Mouse (Mus musculus) C2C12 (cell line): ENCODE measurements around the gene Thap12. TPM values are rescaled to one million over a fixed set of nuclear protein-coding genes. Genes with fewer than 3 reads are reported as not detected.

ENCODE experiments used
- H3K27me3 ChIP-seq: one replicate; pipeline ENCODE4 v1.6.1; 2011; ENCODE audit not compliant: control insufficient read depth, insufficient read depth, insufficient read length
- H3K36me3 ChIP-seq: one replicate; pipeline ENCODE4 v1.6.1; 2011; ENCODE audit not compliant: control insufficient read depth, insufficient read depth
- H3K4me3 ChIP-seq: one replicate; pipeline ENCODE4 v1.5.1; 2011; ENCODE audit warnings: mild to moderate bottlenecking, control low read depth; ENCODE audit not compliant: poor library complexity, insufficient read depth, severe bottlenecking
- H3K79me2 ChIP-seq: one replicate; pipeline ENCODE4 v1.6.1; 2011; ENCODE audit not compliant: control insufficient read depth, insufficient read depth
- H3K79me3 ChIP-seq: one replicate; pipeline ENCODE4 v1.6.1; 2011; ENCODE audit warnings: low read depth, control low read depth
- H3ac ChIP-seq: one replicate; pipeline ENCODE3; 2011; ENCODE audit warnings: low read depth; ENCODE audit not compliant: control insufficient read depth, insufficient read length
- CEBPB ChIP-seq: IDR thresholded peaks from one replicate; pipeline ENCODE4 v1.6.1; 2011; ENCODE audit warnings: low read depth, mild to moderate bottlenecking, control low read depth, moderate library complexity
- CTCF ChIP-seq: IDR thresholded peaks from one replicate; pipeline ENCODE4 v1.5.1; 2011; ENCODE audit not compliant: control insufficient read depth, insufficient read depth, insufficient read length
- FOSL1 ChIP-seq: IDR thresholded peaks from one replicate; pipeline ENCODE4 v1.8.0; 2011; ENCODE audit warnings: mild to moderate bottlenecking, low read length; ENCODE audit not compliant: poor library complexity, insufficient read depth, severe bottlenecking
- MAX ChIP-seq: IDR thresholded peaks from one replicate; pipeline ENCODE4 v1.6.1; 2011; ENCODE audit warnings: mild to moderate bottlenecking, control low read depth
- MYOD1 ChIP-seq: IDR thresholded peaks from one replicate; pipeline ENCODE4 v1.6.1; 2011; ENCODE audit warnings: low read depth; ENCODE audit not compliant: control insufficient read depth, insufficient read length
- MYOG ChIP-seq: IDR thresholded peaks from one replicate; pipeline ENCODE4 v1.6.1; 2011; ENCODE audit not compliant: control insufficient read depth, insufficient read length; ENCODE audit errors: extremely low read depth
- USF1 ChIP-seq: IDR thresholded peaks from one replicate; pipeline ENCODE4 v1.6.1; 2011; ENCODE audit warnings: low read depth, mild to moderate bottlenecking, control low read depth, moderate library complexity
- long read RNA-seq, 2 experiments: library from polyadenylated mRNA; unstranded; transcript quantifications; one replicate each; pipeline ENCODE4 v2.0.0; 2019 to 2020
- polyA plus RNA-seq: library from polyadenylated mRNA; unstranded; fragments of >200 nt; fragmentation: generic; extraction: Trizol; gene quantifications from one replicate; pipeline ENCODE4 v1.2.1, GENCODE M21; 2012; ENCODE audit warnings: missing spikeins

Thap12 gene
- 22.3 TPM for polyA plus RNA-seq
- long read RNA-seq, experiment 1, partial matches to known transcripts = 1 of 8 reads
- long read RNA-seq, experiment 1, other reads (novel, unspliced or antisense) = 4 of 8 reads
- long read RNA-seq, experiment 2, transcript Thap12-201 (5 exons, 3,723 nt) = major isoform, 12 of 25 reads
- long read RNA-seq, experiment 2, partial matches to known transcripts = 2 of 25 reads
- long read RNA-seq, experiment 2, other reads (novel, unspliced or antisense) = 10 of 25 reads

DNA sequence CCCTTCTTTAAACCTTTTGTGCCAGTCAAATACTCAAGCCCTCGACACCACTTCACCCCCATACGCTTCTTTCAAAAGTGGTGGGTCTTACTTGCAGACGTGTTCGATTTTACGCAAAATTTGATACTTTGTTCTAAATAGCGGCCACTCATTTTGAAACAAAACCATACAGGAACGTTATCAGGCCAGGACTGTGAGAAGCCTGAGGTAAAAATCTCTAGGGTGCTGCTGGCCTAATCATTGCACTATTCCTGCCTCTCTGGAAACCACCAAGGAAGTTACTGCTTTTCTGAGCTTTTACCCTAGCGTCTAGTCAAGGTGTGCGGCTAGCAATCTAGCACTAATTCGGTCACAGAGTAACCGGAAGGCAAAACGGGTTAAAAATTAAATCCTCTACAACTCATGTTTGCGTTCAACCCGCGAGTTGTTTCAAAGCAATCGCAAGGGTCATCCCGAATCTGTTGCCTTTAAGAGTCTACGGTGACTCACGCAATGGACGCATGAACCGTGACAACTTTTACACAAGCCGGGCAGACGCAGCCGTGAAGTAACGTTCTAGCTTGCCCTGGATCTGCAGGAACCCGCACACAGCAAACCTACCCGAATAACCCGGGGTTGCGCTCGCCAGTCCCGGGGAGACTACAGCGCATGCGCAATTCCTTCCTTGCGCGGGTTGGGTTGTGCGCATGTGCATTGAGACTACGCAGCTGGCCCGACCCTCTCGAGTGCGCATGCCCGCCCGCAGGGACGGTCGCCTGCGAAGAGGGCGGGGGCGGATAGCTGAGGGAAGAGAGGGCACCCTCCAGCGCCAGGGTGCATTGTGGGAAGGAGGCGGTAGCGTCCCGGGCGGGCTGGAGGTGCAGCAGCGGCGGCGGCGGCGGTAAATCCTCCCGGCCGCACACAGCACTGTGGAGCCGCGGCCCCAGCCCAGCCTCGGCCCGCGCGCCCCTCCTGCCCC lies at the start of gene Thap12:
Gene Thap12 (plus strand): TSS at position 821 of the 958 bp plus-strand sequence.
- H3ac ChIP-seq = peak within 1 kb of the TSS; percentile 95
- H3K79me2 ChIP-seq = peaks cover 44% of the 10 kb centered on the region
- no peak for TF ChIP-seq MYOG
- peak; percentile 89 for TF ChIP-seq CTCF
- peaks cover 3% of the 10 kb centered on the region for H3K36me3 ChIP-seq
- H3K4me3 ChIP-seq = peak within 1 kb of the TSS; percentile 69
- peaks cover 41% of the 10 kb centered on the region for H3K79me3 ChIP-seq
- H3K27me3 ChIP-seq = no peaks in the 10 kb centered on the region

DNA sequence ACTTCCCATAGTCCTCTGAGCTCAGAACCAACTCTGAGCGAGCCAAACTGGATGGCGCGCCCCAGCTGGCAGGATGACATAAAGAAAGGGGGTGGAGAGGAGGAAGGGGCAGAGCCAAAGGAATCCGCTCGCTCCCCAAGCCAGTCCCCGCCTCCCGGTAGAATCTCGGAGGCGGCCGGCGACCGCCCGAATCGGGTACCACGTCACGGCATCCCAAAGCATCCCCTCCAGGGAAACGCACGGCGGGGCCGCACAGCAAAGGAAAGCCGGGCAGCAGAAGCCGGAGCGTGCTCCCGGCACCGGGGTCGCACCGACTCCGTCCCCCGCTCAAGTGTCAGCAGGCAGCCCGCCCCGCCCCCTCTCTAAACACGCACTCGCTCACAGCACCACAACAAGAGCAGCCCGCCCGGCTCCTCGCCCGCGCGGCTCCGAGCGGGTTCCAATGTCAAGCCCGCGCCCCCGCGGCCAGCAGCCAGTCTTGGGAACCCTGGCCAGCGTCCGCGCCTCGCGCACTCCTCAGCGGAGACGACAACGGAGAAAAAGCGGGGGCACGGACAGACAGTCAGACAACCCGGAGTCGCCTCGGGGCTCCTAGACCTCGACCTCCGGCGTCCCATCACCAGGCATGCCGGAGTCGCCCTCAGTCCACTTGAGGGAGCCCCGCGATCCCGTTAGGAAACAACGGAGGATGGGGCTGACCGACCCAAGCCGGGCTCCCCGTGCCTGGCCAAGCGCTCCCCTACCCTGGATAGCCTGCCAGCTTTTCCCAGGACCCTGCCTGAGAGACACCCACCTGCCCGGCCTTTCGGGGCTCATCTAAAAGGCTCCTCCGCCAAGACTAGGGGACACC lies 47.0 kb upstream of the Thap12 start:
- Histone ChIP-seq H3K79me2 (peaks cover 61% of the 10 kb centered on the region), H3K36me3 (peaks cover 14% of the 10 kb centered on the region), H3K79me3 (peaks cover 42% of the 10 kb centered on the region), H3K4me3 (peak overlapping the region; percentile 92), H3ac (peak overlapping the region; percentile 89), H3K27me3 (no peaks in the 10 kb centered on the region)
- TF ChIP-seq CEBPB = no peak
- no peak for TF ChIP-seq MAX
- TF ChIP-seq FOSL1 = no peak
- no peak for TF ChIP-seq USF1
- no peak for TF ChIP-seq CTCF
- TF ChIP-seq MYOD1 = no peak
- no peak for TF ChIP-seq MYOG

DNA sequence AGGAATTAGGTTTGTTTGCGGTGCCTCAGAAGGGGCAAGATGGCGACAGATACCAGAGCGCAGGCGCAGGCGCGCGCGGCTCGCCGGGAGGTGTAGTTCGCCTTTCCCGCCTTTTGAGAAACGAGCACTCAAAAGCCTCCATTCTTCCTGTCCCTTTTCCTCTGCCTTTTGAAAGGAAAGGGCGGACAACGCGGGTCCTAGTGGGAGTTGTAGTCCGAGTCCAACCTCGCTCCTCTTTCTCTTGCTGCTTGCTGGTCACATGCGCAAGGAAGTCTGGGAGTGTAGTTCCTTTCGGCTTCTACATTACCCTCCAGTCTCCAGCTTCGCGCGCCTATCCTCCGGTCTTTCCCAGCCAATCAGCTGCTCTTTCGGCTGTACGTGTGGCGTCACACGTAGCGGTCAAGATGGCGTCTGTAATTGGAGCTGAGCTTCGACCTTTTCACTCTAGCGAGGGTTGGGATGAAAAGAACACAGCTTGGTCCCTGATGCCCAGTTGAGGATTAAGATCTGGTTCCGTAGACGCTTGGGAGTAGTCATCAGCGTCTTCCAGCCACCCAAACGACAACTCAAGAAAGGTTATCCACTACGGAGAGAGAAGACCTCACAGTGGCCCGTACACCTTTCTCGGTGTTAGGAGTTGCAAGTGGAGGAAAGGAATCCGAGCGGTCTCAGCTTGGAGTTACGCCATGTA lies 46.2 kb upstream of the Thap12 start, which contains the start of gene Emsy:
Gene Emsy (minus strand): TSS at position 253 of the 691 bp plus-strand sequence.
- TF ChIP-seq USF1 (peak; percentile 84), FOSL1 (no peak)
- Histone ChIP-seq H3K79me2 (peaks cover 55% of the 10 kb centered on the region), H3ac (peak within 1 kb of the TSS; percentile 89), H3K27me3 (no peaks in the 10 kb centered on the region), H3K4me3 (peak within 1 kb of the TSS; percentile 92), H3K79me3 (peaks cover 37% of the 10 kb centered on the region), H3K36me3 (peaks cover 13% of the 10 kb centered on the region)

DNA sequence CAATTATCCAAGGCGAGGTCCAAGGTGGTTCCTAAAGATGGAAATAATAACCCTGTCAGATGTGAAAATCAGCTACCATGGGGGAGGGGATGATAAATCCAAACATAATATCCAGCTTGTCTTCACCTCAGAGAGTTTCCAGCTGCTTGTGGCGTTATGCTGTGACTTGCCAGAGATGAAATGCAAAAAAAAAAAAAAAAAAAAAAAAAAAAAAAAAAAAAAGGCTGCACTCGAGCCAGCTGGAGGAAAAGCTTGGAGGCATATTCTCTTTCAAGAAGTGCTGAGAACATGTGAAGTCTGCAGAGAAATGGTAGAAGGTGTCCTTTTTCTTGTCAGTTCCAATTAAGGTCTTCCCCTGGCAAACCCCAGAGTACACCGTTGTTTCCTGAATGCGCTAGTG lies 37.7 kb upstream of the Thap12 start:
- Histone ChIP-seq H3K79me3 (no peaks in the 10 kb centered on the region), H3ac (no peak overlapping the region), H3K36me3 (no peaks in the 10 kb centered on the region), H3K27me3 (no peaks in the 10 kb centered on the region), H3K4me3 (no peak overlapping the region), H3K79me2 (no peaks in the 10 kb centered on the region)
- no peak for TF ChIP-seq CEBPB
- no peak for TF ChIP-seq MYOD1
- TF ChIP-seq MYOG = no peak
- TF ChIP-seq CTCF = no peak
- no peak for TF ChIP-seq USF1
- TF ChIP-seq MAX = no peak
- no peak for TF ChIP-seq FOSL1

DNA sequence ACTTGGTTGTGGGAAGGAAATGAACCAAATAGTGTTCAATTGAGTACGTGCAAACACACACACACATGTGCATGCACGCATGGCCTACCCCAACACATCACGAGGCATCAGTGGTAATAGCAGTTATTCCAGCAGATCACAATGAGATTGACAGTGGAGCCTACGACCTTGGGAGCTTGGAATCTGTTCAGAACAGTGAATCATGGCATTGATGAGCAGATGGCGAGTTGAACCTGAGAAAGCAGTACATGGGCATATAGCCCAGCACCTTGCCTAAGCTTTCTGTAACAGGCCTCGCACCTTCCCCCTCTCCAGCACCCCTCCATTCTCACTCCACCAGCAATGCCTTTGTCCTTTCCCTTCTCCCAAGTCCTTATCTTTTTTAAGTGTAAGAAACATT lies 37.2 kb upstream of the Thap12 start:
- no peak for TF ChIP-seq MYOG
- no peak for TF ChIP-seq CTCF
- no peak for TF ChIP-seq MAX
- TF ChIP-seq MYOD1 = no peak
- TF ChIP-seq USF1 = no peak
- no peak for TF ChIP-seq FOSL1
- no peak for TF ChIP-seq CEBPB
- H3K4me3 ChIP-seq = no peak overlapping the region
- no peaks in the 10 kb centered on the region for H3K36me3 ChIP-seq
- no peaks in the 10 kb centered on the region for H3K79me2 ChIP-seq
- H3ac ChIP-seq = no peak overlapping the region
- no peaks in the 10 kb centered on the region for H3K79me3 ChIP-seq
- no peaks in the 10 kb centered on the region for H3K27me3 ChIP-seq
